Mouse (Mus musculus): ENCODE measurements at regions not wholly inside any gene's neighbourhood (a gene's known extent, or its start where the extent isn't known, plus 50 kb on each side); places are given as distances from the start of the nearest gene placed in this dataset.

DNA sequence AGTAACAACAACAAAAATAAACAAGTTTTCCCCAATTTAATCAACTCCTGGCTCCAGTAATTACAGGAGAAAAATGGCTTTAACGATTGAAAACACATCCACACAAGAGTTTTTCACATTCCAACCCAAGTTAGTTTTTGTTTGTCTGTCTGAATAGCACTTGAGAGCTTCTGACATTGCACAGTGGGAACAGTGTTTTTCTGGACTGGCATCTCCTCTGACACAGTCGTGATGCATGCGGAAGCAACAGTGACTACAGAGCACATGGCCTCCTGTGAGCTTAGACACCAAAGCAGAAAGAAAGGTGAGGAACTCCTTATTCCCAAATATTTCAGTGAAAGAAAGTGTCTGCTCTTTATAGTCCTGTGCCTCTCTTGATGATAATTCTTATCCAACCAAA, 191.7 kb upstream of the Spaca1 start:
- TF ChIP-seq EP300 (IDR thresholded peaks at IDR 0.05; ENCODE audit: insufficient read depth, low read depth, low read length) (no peak), POLR2A (IDR thresholded peaks at IDR 0.05; ENCODE audit: insufficient read depth, low read depth, low read length) (no peak)

All from heart, adult 2 months (tissue).